Mouse (Mus musculus) frontal cortex, postnatal 14 days (tissue): ENCODE data around the gene Lgals3.

Experiments
- DNase-seq, 2 experiments: peaks; one replicate each; pipeline ENCODE4 v3.0.0; 2022; ENCODE audit warnings: low spot score in 2 of 2

Lgals3 gene

DNA sequence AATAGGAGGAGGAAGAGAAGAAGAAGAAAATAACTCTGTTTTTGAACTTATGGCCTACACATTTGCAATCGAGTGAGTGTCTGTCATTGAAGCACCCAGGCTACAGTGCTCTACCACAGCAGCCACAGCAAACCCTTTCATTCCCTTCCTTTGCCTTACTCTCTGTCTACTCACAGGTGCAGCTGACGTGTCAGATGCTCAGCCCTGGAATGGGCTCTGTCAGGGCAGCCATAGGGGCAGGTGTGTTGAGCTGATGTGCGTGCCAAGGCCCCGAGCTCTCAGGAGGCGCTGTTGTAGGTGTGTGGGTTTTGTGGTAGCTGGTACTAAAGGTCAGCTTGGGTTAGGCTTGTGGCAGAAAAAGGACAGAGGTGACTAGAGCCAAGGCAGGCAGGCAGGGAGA lies 2.2 kb downstream of the Lgals3 start:
- DNase-seq, result no peak

- no peak for DNase-seq
Observed at GRCm38 (mm10) chr14:47370790-47371189, 3.2 kb downstream of the Lgals3 start.

- no peak for DNase-seq
Observed at GRCm38 (mm10) chr14:47371689-47372088, 4.1 kb downstream of the Lgals3 start.

- DNase-seq, result no peak
Observed at GRCm38 (mm10) chr14:47373728-47374678, 6.5 kb downstream of the Lgals3 start.

GRCm38 (mm10) chr14:47376526-47376925 lies 9.0 kb downstream of the Lgals3 start:
- DNase-seq, result no peak

GRCm38 (mm10) chr14:47378336-47378735 lies 10.8 kb downstream of the Lgals3 start:
- DNase-seq, result no peak

DNA sequence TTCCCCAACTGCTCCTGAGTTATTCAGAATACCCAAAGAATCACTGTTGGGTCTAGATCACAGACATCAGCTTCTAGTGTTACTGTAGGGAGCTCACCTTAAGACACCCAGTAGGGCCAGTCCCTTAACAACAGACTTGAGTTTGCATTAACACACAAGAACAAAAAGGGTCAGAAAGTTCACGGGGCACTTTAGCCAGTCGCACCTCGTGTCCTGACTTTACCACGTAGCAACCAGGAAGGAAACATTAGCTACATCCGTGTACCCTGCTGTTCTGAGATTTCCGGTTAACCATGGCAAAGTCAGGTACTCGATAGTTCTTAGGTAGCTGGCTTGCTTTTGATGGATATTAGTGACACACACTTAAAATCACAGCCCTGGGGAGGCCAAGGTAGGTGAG lies 16.4 kb downstream of the Lgals3 start:
- DNase-seq, result no peak

- no peak for DNase-seq
Observed at GRCm38 (mm10) chr14:47384653-47385052, 17.1 kb downstream of the Lgals3 start.

- no peak for DNase-seq
Observed at GRCm38 (mm10) chr14:47386125-47386524, 18.6 kb downstream of the Lgals3 start.

- no peak for DNase-seq
Observed at GRCm38 (mm10) chr14:47393354-47394094, 26.0 kb downstream of the Lgals3 start.

DNA sequence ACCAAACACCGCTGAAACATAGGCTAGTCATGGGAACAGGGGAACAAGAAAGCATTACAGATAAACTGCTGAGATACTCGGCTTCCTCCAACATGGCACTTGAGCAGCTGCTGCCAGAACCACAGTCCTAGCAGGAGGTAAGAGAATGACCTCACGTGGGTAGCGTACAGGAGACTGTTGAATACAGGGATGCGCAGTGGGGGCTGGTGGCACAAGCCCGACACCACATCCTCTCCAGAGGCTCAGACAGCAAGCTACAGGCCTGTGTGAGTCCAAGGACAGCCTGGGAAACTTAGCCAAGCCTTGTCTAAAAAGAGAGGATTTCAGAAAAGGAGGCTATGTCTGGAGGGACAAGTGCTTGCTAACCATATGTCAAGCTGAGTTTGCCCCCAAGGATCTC lies 27.5 kb downstream of the Lgals3 start:
- DNase-seq, result no peak

DNA sequence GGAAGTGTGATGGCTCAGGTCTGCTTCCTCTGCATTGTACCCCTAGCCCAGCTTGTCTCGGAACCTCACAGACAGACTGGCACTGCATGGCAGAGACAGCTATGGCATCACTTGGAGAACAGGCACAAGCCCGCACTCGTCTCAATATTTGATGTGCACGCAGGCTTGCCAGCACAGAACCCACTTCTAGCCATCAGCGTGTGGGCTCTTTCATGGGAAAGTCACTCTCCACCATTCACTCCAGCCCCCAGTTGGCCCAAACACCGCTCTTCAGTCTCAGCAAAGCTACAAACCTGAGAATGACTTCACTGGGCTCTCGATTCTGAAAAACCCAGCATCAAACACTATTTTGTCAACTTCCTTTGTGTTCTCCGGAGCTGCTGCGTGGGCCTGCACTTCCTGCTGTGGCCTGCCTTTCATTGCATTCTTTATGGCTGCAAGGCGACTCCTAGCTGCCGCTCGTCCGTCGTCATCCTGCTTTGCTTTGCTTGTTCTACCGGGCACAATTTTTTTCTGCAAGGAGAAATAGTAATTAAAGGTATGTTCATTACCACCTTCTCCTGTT lies 28.0 kb downstream of the Lgals3 start:
- DNase-seq, result no peak

DNA sequence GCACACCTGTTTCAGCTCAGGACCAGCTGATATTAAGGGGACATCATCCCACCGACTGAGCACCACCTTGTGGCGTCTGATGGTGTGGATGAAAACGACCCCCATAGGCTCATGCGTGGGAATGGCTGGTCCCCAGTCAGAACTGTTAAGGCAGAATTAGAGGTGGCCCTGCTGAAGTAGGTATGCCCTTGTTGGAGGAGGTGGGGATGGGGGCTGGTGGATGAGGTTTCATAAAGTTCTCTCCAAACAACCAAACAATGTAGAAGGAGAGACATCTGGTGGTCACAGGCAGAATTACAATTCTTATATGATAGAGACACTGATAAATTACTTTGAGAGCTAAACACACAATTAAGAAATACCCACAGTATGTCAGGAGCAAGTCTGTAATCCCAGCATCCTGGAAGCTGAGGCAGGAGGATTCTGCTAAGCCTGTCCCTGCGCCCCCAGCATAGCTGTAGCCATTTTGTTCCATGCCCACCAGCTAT lies 28.7 kb downstream of the Lgals3 start:
- DNase-seq, result no peak

- no peak for DNase-seq
Observed at GRCm38 (mm10) chr14:47402735-47403134, 35.2 kb downstream of the Lgals3 start.

- no peak for DNase-seq
Observed at GRCm38 (mm10) chr14:47406000-47406399, 38.4 kb downstream of the Lgals3 start.

- no peak for DNase-seq
Observed at GRCm38 (mm10) chr14:47417346-47417745, 49.8 kb downstream of the Lgals3 start.

- DNase-seq, result peak; percentile 81 to 88
Observed at GRCm38 (mm10) chr14:47417775-47418665, 50.5 kb downstream of the Lgals3 start, which contains the start of gene Dlgap5. Gene Dlgap5, minus strand, starts transcription at chr14:47418407.

- DNase-seq, result no peak
Observed at GRCm38 (mm10) chr14:47418666-47418991, 51.1 kb downstream of the Lgals3 start.

- no peak for DNase-seq
Observed at GRCm38 (mm10) chr14:47419034-47419625, 51.6 kb downstream of the Lgals3 start.

DNA sequence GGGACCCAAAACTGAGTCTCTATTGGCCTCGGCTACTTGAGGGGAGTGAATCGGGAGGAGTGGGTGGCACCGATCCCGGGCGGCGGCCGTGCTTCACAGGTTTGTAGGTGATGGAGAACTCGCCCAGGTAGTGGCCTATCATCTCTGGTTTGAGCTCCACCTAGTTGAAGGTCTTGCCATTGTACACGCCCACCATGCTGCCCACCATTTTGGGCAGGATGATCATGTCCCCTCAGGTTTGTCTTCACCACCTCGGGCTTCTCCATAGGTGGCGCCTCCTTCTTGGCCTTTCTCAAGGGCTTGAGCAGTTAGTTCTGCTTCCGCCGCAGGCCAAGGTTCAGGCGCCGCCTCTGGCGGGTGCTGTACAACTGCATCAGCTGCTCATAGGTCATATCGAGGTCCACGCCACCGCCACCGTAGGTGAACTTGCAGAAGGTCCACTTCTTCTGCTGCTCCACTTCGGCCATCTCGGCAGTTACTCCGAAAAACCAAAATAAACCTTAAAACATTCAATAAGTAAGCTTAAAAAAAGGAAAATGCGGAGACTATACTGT lies 52.2 kb downstream of the Lgals3 start:
- DNase-seq, result no peak

GRCm38 (mm10) chr14:47421606-47422005 lies 54.1 kb downstream of the Lgals3 start:
- DNase-seq, result no peak
